Mouse (Mus musculus) intestine, embryonic 15.5 days (tissue): ENCODE results near the gene Il1rap. TPM values are rescaled to one million over a fixed set of nuclear protein-coding genes. Genes with fewer than 3 reads are reported as not detected.

ENCODE experiments used
- polyA plus RNA-seq: library from polyadenylated mRNA; unstranded; fragments of >200 nt; fragmentation: Nextera tagmentation; extraction: Ambion mirVana; gene quantifications from 2 replicates; pipeline ENCODE4 v1.2.1, GENCODE M21; 2015

The Il1rap gene
- polyA plus RNA-seq, 1 experiment from 2014 or later = 5.0 TPM

Other genes starting within 250 kb of the Il1rap start
- 4.1 and 4.2 TPM in 2 replicates for gene Cldn1, start 209.9 kb upstream of the Il1rap start, polyA plus RNA-seq
- gene Cldn16, start 118.6 kb upstream of the Il1rap start, polyA plus RNA-seq = not detected in 2 replicates
- not detected in 2 replicates for gene Tmem207, start 54.9 kb upstream of the Il1rap start, polyA plus RNA-seq